Mouse (Mus musculus): ENCODE measurements around the gene Lrrc1. TPM values are rescaled to one million over a fixed set of nuclear protein-coding genes. Genes with fewer than 3 reads are reported as not detected.

The Lrrc1 gene
- polyA plus RNA-seq, 1 experiment from 2014 or later, result 4.9 TPM

DNA sequence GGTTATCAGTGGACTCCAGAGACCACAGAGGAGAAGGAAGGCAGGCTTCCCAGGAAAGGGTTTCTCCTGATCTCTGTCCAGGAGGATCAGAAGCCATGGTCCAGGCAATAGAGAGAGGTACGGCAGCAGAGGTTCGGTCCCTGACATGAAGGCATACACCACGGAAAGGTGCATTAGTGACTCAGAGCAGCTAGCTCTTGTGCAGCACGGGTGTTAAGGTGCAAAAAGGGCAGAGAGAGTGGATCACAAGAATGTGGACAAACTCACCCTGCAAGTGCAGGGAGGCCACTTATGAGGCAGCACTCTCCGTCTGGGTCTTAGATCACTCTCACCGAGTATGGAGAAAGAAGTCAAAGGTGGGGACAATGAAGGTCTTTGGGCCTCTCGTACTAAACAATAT, 7.8 kb downstream of the Lrrc1 start:
- no peaks in the 10 kb centered on the region for H3K36me3 ChIP-seq
- H3K27me3 ChIP-seq (ENCODE audit: low read depth, poor library complexity, severe bottlenecking), result no peaks in the 10 kb centered on the region
- peaks cover 13% of the 10 kb centered on the region for H3K4me1 ChIP-seq
- WGBS, result 79% methylated on average over 7 of the region's 7 CpGs
- H3K27ac ChIP-seq, result no peak overlapping the region
- no peak overlapping the region for H3K4me3 ChIP-seq
- no peaks in the 10 kb centered on the region for H3K9me3 ChIP-seq (replicated peaks)
- no peak for DNase-seq (ENCODE audit: low spot score)

DNA sequence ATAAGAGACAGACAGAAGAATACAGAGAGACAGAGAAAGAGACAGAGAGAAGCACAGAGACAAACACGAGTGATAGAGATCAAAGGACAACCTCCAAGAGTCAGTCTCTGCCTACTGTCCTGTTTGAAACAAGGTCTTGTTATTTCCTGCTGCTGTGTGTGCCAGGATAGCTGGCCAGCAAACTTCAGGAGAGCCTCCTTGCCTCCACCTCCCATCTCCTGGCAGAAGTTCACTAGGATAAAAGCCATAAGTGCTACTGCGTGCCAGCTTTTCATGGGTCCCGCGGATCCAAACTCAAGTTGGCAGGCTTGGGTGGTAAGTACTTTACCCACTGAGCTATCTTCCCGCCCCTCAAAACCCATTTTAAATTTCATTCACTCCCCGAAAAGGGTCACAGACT, 8.4 kb downstream of the Lrrc1 start:
- WGBS, result 78% methylated on average over 6 of the region's 6 CpGs
- Histone ChIP-seq H3K4me3 (no peak overlapping the region), H3K4me1 (peaks cover 13% of the 10 kb centered on the region), H3K27me3 (ENCODE audit: low read depth, poor library complexity, severe bottlenecking) (no peaks in the 10 kb centered on the region), H3K36me3 (no peaks in the 10 kb centered on the region), H3K9me3 (replicated peaks) (no peaks in the 10 kb centered on the region), H3K27ac (no peak overlapping the region)
- DNase-seq (ENCODE audit: low spot score), result no peak

DNA sequence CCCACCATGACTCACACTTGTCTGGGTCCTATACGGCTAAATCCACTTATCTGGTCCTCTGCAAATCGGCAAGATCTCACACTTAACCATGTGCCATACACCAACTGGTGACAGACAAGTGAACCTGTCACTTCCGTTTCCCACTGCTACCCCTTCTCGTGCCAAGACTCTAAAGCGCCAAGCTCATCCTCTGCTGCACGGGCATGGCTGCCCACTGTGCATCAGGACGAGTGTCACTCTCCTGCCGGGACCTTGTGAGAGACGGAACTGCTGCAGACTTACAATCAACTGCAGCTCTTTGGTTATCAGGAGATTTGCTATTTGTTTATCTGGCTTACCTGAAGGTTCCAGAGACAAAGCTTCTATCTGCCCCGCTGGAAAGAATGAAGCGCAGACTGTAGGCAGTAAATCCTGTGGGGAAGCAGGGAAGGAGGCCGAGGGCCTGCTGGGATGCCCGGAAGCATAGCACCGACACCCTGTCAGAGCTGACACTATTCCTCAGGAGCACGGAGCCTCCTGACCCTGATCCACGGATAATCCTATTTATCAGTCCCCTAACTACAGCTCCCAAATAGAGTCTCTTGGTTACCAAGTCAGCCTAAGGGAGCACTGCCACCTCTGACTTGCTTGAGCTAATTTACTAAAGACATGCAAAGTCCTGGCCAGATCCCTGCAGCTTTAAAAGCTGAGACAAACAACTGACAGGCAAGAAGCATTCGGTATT, 9.5 kb downstream of the Lrrc1 start:
- H3K27ac ChIP-seq, result no peak overlapping the region
- no peak for DNase-seq (ENCODE audit: low spot score)
- H3K36me3 ChIP-seq, result no peaks in the 10 kb centered on the region
- 14% methylated on average over 17 of the region's 17 CpGs for WGBS
- no peaks in the 10 kb centered on the region for H3K27me3 ChIP-seq (ENCODE audit: low read depth, poor library complexity, severe bottlenecking)
- H3K4me3 ChIP-seq, result no peak overlapping the region
- peaks cover 22% of the 10 kb centered on the region for H3K4me1 ChIP-seq
- H3K9me3 ChIP-seq (replicated peaks), result no peaks in the 10 kb centered on the region

DNA sequence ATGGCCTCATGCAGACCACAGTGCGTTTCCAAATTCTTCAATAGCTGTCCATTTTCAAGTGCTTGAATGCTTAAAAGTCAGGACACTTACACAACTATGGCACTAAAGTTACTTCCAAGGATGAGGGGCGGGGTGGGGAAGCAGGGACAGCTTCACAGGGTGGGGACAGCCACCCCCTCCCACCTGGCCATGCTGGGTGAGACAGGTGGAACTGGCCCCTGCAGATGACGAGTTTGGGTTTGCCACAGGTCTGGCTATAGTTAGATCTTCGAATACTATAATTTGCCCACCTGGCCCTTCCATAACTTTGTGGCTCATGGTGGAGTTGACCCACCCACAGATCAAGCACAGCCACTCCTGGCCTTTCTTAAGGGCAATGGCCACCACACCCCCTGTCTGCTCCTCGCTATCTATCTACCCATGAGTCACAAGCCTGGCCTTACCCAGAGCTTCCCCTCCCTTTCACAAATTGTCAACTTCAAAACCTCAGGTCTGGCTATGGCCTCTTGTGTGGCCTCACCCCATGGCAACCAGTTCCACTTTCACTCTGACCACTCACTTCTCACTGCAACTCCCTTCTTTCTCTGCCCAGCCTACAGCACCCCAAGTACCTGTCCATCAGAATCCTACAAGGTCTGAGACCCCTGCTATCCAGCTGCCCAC, 16.2 kb downstream of the Lrrc1 start:
- WGBS, result 81% methylated on average over 5 of the region's 5 CpGs
- no peaks in the 10 kb centered on the region for H3K9me3 ChIP-seq (replicated peaks)

DNA sequence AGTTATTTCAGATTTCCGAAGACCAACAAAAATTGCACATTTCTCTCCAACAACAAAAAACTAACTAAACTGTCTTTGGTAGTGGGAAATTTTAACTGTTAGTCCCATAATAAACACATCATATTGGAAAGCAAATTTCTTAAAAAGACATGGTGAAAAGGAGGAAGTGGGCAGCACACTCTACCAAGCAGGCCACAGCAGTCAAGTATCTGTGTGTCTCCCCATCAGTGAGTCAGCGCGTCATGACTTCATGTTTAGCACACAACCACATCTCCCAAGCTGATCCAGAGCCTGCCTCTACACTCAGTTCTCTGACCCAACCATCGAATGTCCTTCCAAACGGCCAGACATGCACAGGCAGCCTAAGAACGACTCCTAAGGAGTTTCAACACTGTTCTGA, 17.5 kb downstream of the Lrrc1 start:
- Histone ChIP-seq H3K36me3 (no peaks in the 10 kb centered on the region), H3K27me3 (ENCODE audit: low read depth, poor library complexity, severe bottlenecking) (no peaks in the 10 kb centered on the region), H3K9me3 (replicated peaks) (no peaks in the 10 kb centered on the region), H3K4me1 (peaks cover 41% of the 10 kb centered on the region), H3K27ac (no peak overlapping the region), H3K4me3 (no peak overlapping the region)
- 86% methylated on average over 6 of the region's 6 CpGs for WGBS
- DNase-seq (ENCODE audit: low spot score), result no peak

More for the DNA sequence above, 16.2 kb downstream of the Lrrc1 start:
- peaks cover 41% of the 10 kb centered on the region for H3K4me1 ChIP-seq
- no peak overlapping the region for H3K27ac ChIP-seq
- no peaks in the 10 kb centered on the region for H3K36me3 ChIP-seq
- H3K4me3 ChIP-seq, result no peak overlapping the region
- no peak for DNase-seq (ENCODE audit: low spot score)
- H3K27me3 ChIP-seq (ENCODE audit: low read depth, poor library complexity, severe bottlenecking), result no peaks in the 10 kb centered on the region

DNA sequence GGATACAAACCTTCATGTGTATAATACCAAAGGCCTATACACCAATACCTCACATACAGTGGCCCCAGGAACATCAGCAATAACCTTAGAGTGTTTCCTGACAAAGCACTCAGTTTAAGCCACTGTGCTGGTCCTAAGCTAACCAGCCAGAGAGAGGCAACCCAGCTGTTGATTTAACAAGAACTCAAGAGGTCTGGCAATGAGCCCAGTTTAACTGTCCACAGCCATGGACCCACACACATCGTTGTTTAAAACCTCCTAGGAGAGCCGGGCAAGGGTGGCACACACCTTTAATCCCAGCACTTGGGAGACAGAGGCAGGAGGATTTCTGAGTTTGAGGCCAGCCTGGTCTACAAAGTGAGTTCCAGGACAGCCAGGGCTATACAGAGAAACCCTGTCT, 18.0 kb downstream of the Lrrc1 start:
- Histone ChIP-seq H3K4me1 (peaks cover 41% of the 10 kb centered on the region), H3K27me3 (ENCODE audit: low read depth, poor library complexity, severe bottlenecking) (no peaks in the 10 kb centered on the region), H3K27ac (no peak overlapping the region), H3K36me3 (no peaks in the 10 kb centered on the region), H3K4me3 (no peak overlapping the region), H3K9me3 (replicated peaks) (no peaks in the 10 kb centered on the region)
- no peak for DNase-seq (ENCODE audit: low spot score)
- 86% methylated on average over 2 of the region's 2 CpGs for WGBS

DNA sequence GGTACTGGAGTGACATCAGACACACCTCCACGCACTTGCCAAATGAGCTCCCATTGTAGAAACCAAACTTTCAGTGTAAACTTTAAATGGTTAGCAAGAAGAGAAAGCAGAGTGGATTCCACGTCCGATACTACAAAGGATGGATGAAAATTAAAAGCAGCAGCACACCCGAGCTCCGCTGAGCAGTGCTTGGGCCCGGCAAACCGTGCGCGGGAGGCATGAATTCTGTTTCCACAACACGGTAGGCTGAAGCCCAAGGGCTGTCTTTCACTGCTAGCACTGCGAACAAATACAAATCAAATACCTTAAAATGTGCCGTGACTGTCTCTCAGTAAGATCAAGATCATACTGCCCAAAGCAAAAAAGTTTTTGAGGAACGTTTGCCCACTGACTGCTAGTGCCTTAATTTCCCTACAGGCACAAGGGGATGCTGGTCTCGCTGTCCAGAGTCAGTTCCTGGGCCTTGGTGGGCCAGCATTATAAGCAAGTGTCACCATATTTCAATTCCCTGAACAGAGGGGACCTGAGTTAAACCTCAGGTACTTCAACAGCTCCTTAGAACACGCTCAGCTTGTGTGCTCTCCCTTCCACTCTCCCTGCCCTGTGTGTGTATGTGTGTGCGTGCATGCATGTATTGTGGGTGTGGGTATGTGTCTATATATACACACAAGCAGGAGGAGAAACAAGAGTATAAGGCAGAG, 18.9 kb downstream of the Lrrc1 start:
- Histone ChIP-seq H3K27ac (no peak overlapping the region), H3K9me3 (replicated peaks) (no peaks in the 10 kb centered on the region), H3K4me3 (no peak overlapping the region), H3K4me1 (peaks cover 37% of the 10 kb centered on the region), H3K36me3 (no peaks in the 10 kb centered on the region), H3K27me3 (ENCODE audit: low read depth, poor library complexity, severe bottlenecking) (no peaks in the 10 kb centered on the region)
- no peak for DNase-seq (ENCODE audit: low spot score)
- WGBS, result 84% methylated on average over 16 of the region's 16 CpGs

DNA sequence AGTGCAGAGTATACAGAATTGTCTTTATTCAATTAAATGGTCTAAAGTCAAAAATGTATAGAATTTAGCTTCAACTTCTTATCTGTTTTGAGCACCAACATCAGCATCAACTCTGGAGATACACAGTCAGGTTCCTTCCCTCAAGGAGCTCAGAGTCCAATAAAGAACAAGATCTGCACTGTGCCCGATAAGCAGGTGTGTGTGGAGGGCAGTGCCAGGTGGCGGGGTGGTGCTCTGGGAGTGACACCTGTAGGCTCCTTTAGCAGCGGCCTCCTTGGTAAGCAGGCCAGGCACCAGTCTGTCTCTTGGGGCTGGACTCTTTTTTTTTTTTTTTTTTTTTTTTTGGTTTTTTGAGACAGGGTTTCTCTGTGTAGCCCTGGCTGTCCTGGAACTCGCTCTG, 20.9 kb downstream of the Lrrc1 start:
- no peak for DNase-seq (ENCODE audit: low spot score)
- Histone ChIP-seq H3K27ac (no peak overlapping the region), H3K4me1 (peaks cover 22% of the 10 kb centered on the region; the same call in 1 of the 2 replicates), H3K36me3 (no peaks in the 10 kb centered on the region), H3K9me3 (replicated peaks) (no peaks in the 10 kb centered on the region), H3K27me3 (ENCODE audit: low read depth, poor library complexity, severe bottlenecking) (no peaks in the 10 kb centered on the region), H3K4me3 (no peak overlapping the region)
- 94% methylated on average over 4 of the region's 4 CpGs for WGBS

DNA sequence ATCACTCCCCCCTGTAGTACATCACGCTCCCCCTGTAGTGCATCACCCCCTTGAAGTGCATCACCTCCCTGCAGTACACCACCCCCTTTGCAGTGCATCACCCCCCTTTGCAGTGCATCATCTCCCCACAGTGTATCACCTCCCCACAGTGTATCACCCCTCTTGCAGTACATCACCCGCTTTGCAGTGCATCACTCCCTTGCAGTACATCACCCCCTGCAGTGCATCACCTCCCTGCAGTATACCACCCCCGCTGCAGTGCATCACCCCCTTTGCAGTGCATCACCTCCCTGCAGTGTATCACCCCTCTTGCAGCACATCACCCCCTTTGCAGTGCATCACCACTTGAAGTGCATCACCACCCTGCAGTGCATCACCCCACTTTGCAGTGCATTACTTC, 22.2 kb downstream of the Lrrc1 start:
- DNase-seq (ENCODE audit: low spot score), result no peak
- Histone ChIP-seq H3K27ac (no peak overlapping the region), H3K4me1 (peaks cover 21% of the 10 kb centered on the region), H3K9me3 (replicated peaks) (no peaks in the 10 kb centered on the region), H3K36me3 (no peaks in the 10 kb centered on the region), H3K4me3 (no peak overlapping the region), H3K27me3 (ENCODE audit: low read depth, poor library complexity, severe bottlenecking) (no peaks in the 10 kb centered on the region)
- WGBS, result 94% methylated on average over 3 of the region's 3 CpGs

DNA sequence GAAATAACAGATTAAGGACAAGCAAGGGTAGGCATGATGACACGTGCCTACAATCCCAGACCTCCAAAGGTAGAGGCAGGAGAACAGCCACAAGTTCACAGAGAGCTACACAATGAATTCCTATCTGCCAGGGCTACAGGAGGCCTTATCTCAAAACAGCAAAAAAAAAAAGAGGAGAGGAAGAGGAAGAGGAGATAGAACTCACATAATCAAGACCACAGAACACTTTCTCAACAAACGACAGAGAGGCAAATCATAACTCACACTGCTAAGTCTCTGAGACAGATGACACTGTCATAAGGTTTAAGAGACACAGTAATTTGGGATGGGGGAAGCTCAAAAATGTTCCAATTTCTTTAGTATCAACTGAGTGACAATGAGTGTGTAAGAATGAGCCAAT, 25.5 kb downstream of the Lrrc1 start:
- Histone ChIP-seq H3K4me3 (no peak overlapping the region), H3K27me3 (ENCODE audit: low read depth, poor library complexity, severe bottlenecking) (no peaks in the 10 kb centered on the region), H3K4me1 (peaks cover 17% of the 10 kb centered on the region), H3K36me3 (no peaks in the 10 kb centered on the region), H3K27ac (no peak overlapping the region), H3K9me3 (replicated peaks) (no peaks in the 10 kb centered on the region)
- WGBS, result 89% methylated on average over 2 of the region's 2 CpGs
- no peak for DNase-seq (ENCODE audit: low spot score)

DNA sequence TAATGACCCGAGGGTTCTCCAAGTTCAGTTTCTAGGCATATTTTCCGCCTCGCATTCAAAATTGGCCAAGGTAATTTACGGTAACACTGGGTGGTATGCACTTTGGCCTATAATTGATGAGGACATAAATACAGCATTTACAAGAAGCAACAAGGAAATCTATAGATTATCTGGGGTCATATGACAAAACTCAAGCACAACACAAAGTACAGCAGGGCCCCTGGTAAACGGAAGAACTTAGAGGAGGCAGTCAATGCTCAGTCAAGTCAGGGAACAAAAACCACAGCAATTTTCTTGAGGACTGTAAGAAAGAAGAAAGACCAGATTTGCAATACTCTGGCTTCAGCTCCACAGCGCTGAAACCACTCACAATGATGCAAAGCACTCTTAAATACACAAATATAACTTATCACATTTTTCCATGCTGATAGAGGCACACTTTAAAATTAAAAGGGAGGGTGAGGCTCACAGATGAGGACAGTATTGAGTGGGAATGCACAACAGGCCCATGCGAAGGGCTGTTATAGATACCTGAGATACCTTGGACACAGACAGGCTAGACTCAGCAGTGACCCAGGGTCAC, 27.8 kb downstream of the Lrrc1 start:
- H3K4me3 ChIP-seq, result no peak overlapping the region
- no peaks in the 10 kb centered on the region for H3K36me3 ChIP-seq
- WGBS, result 85% methylated on average over 7 of the region's 7 CpGs
- no peaks in the 10 kb centered on the region for H3K27me3 ChIP-seq (ENCODE audit: low read depth, poor library complexity, severe bottlenecking)
- peaks cover 37% of the 10 kb centered on the region for H3K4me1 ChIP-seq
- H3K27ac ChIP-seq, result no peak overlapping the region
- no peaks in the 10 kb centered on the region for H3K9me3 ChIP-seq (replicated peaks)
- DNase-seq (ENCODE audit: low spot score), result no peak

DNA sequence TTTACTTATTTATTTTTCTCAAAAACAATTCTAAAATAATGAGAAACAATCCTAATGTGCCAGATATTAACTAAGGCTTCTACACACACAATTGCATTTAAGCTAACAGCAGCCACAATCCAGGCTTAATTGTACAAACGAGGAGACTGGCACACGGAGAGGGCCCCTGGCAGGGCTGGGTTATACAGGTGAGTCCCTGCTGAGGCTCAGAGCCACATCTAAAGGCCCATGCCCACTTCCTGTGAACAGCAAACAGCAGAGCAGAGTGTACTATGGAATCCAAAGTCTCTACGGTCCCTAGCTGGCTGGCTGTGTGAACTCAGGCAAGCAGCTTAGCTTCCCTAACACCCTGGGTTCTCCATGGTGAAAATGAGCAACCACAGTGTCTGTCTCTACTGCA, 30.8 kb downstream of the Lrrc1 start:
- H3K9me3 ChIP-seq (replicated peaks), result no peaks in the 10 kb centered on the region
- H3K4me3 ChIP-seq, result no peak overlapping the region
- 74% methylated on average over 3 of the region's 3 CpGs for WGBS
- H3K36me3 ChIP-seq, result no peaks in the 10 kb centered on the region
- no peak for DNase-seq (ENCODE audit: low spot score)
- no peak overlapping the region for H3K27ac ChIP-seq
- no peaks in the 10 kb centered on the region for H3K27me3 ChIP-seq (ENCODE audit: low read depth, poor library complexity, severe bottlenecking)
- peaks cover 36% of the 10 kb centered on the region for H3K4me1 ChIP-seq

DNA sequence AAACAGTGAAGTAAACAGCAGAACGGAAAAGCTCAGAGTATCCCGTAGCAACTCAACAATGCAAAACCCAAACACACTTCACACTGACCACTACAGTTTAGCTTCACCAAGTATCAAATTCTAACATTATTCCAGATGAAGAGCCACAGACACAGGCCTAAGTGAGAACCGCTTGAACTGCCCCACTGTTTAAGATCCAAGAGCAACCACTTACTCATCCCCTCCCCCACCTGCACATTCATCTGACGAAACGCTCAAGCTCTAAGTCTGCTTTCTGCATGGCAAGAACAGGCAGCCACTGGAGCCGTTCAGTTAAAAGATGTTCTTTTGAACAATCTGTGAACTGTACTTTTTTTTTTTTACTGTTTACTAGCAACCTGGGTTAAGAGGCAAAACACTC, 32.5 kb downstream of the Lrrc1 start:
- H3K36me3 ChIP-seq, result no peaks in the 10 kb centered on the region
- no peak overlapping the region for H3K27ac ChIP-seq
- WGBS, result 61% methylated on average over 6 of the region's 6 CpGs
- peaks cover 28% of the 10 kb centered on the region for H3K4me1 ChIP-seq
- no peaks in the 10 kb centered on the region for H3K27me3 ChIP-seq (ENCODE audit: low read depth, poor library complexity, severe bottlenecking)
- H3K9me3 ChIP-seq (replicated peaks), result no peaks in the 10 kb centered on the region
- no peak for DNase-seq (ENCODE audit: low spot score)
- H3K4me3 ChIP-seq, result no peak overlapping the region

Data from limb, embryonic 10.5 days (tissue).